Mouse (Mus musculus): ENCODE measurements around the gene Zdhhc22. TPM values are rescaled to one million over a fixed set of nuclear protein-coding genes. Genes with fewer than 3 reads are reported as not detected.

Gene Zdhhc22
- polyA plus RNA-seq, 1 experiment from 2014 or later = not detected

DNA sequence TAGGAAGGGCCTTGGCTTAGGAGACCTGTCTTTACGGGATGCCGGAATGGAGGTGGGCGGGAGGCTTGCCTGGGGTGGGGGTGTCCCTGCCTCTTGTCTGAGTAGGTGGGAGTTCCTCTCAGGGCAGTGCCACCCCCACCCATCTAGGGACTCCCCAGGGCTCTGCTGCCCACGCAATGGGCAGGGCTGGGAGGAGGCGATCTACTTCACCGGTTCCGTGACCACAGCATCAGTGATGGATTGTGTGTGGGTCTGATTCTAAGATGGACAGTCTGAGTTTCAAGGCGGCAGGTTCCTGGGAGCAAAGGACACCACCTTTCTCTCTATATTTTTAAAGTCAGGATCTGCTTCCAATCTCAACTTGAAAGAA, 36.6 kb upstream of the Zdhhc22 start:
- TF ChIP-seq CTCF (IDR thresholded peaks at IDR 0.05; ENCODE audit: low read depth) (no peak), EP300 (IDR thresholded peaks at IDR 0.05; ENCODE audit: low read depth) (no peak)
- Histone ChIP-seq H3K27me3 (ENCODE audit: insufficient read depth, low read length) (peaks cover 27% of the 10 kb centered on the region), H3K9me3 (ENCODE audit: low read length) (no peaks in the 10 kb centered on the region), H3K27ac (ENCODE audit: low read depth) (no peak overlapping the region), H3K4me3 (ENCODE audit: low read depth, low read length) (no peak overlapping the region), H3K4me2 (ENCODE audit: low read depth, low read length) (no peak overlapping the region), H3K36me3 (replicated peaks; ENCODE audit: insufficient read depth, low read length) (no peaks in the 10 kb centered on the region), H3K4me1 (ENCODE audit: insufficient read depth) (no peaks in the 10 kb centered on the region), H3K9ac (replicated peaks) (no peak overlapping the region)
- no peak for DNase-seq
- 19% methylated on average over 8 of the region's 8 CpGs for WGBS (ENCODE audit: insufficient replicate concordance)
- ATAC-seq = no peak

DNA sequence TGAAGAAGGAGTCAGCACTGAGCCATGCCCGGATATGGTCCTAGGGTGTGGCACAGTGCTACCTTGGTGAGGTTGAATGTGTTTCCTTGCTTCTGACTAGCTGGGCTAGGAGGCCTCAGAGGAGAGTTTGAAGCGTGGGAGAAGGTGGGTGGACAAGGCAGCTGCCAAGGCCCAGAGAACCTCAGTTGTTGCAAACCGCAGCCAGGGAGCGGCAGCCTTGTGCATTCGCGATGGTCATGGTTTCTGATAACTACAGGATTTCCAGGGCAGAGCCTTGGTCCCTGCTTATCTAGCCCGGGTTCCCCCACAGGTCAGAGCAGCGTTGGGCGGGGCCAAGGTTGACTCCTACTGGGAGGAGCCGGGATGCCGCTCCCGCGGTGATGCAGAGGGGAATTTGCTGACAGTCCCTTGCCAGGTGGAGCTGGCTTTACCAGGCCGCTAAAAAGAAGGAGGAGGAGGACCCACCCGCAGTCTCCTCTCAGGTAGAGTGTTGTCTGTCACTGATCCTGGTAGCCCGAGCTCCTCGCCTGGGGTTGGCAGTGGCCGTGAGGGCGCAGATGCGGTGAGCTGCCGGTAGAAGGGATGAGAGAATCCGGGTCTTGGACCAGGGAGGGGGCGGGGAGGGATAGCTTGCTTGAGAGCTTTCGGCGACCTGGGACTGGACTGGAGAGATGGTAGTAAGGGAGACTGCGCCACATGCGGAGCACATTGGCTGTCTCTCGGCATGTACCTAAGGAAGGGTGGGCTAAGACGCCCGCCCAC, 36.1 kb upstream of the Zdhhc22 start:
- no peaks in the 10 kb centered on the region for H3K36me3 ChIP-seq (replicated peaks; ENCODE audit: insufficient read depth, low read length)
- no peak overlapping the region for H3K4me3 ChIP-seq (ENCODE audit: low read depth, low read length)
- H3K9me3 ChIP-seq (ENCODE audit: low read length) = no peaks in the 10 kb centered on the region
- no peak overlapping the region for H3K4me2 ChIP-seq (ENCODE audit: low read depth, low read length)
- WGBS (ENCODE audit: insufficient replicate concordance) = 4% methylated on average over 30 of the region's 30 CpGs
- no peak overlapping the region for H3K27ac ChIP-seq (ENCODE audit: low read depth)
- H3K27me3 ChIP-seq (ENCODE audit: insufficient read depth, low read length) = peaks cover 27% of the 10 kb centered on the region
- no peaks in the 10 kb centered on the region for H3K4me1 ChIP-seq (ENCODE audit: insufficient read depth)
- DNase-seq = no peak
- no peak for TF ChIP-seq CTCF (IDR thresholded peaks at IDR 0.05; ENCODE audit: low read depth)
- no peak for ATAC-seq
- H3K9ac ChIP-seq (replicated peaks) = no peak overlapping the region

DNA sequence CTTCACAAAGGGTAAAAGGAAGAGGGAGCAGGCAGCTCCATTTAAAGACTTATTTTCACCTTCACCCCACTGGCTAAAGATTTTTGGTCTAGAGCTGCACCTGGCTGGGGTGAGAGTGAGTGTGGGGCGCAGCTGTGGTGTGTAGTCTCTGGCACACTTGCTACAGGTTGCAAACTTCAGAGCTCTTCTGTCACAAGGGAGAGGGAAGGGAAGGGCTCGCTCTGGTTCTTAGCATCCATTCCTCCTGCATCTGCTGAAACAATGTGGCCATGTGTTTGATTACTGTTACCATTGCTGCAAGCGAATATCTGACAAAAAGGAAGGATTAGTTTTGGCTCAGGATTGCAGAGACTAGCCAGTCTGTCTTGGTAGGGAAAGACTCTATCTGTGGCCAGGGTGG, 33.2 kb upstream of the Zdhhc22 start:
- DNase-seq (no peak), ATAC-seq (no peak)
- H3K4me1 ChIP-seq (ENCODE audit: insufficient read depth) = no peaks in the 10 kb centered on the region
- H3K4me3 ChIP-seq (ENCODE audit: low read depth, low read length) = no peak overlapping the region
- no peaks in the 10 kb centered on the region for H3K36me3 ChIP-seq (replicated peaks; ENCODE audit: insufficient read depth, low read length)
- H3K4me2 ChIP-seq (ENCODE audit: low read depth, low read length) = no peak overlapping the region
- peaks cover 25% of the 10 kb centered on the region for H3K27me3 ChIP-seq (ENCODE audit: insufficient read depth, low read length)
- H3K9me3 ChIP-seq (ENCODE audit: low read length) = no peaks in the 10 kb centered on the region
- TF ChIP-seq CTCF (IDR thresholded peaks at IDR 0.05; ENCODE audit: low read depth) (no peak), EP300 (IDR thresholded peaks at IDR 0.05; ENCODE audit: low read depth) (no peak)
- H3K9ac ChIP-seq (replicated peaks) = no peak overlapping the region
- 55% methylated on average over 3 of the region's 3 CpGs for WGBS (ENCODE audit: insufficient replicate concordance)
- H3K27ac ChIP-seq (ENCODE audit: low read depth) = no peak overlapping the region

GRCm38 (mm10) chr12:87022006-87022405, 31.8 kb upstream of the Zdhhc22 start:
- WGBS (ENCODE audit: insufficient replicate concordance) = 60% methylated on average over 2 of the region's 2 CpGs
- Histone ChIP-seq H3K27me3 (ENCODE audit: insufficient read depth, low read length) (peaks cover 15% of the 10 kb centered on the region), H3K9me3 (ENCODE audit: low read length) (no peaks in the 10 kb centered on the region), H3K27ac (ENCODE audit: low read depth) (no peak overlapping the region), H3K4me3 (ENCODE audit: low read depth, low read length) (no peak overlapping the region), H3K9ac (replicated peaks) (no peak overlapping the region), H3K4me2 (ENCODE audit: low read depth, low read length) (no peak overlapping the region), H3K36me3 (replicated peaks; ENCODE audit: insufficient read depth, low read length) (no peaks in the 10 kb centered on the region), H3K4me1 (ENCODE audit: insufficient read depth) (no peaks in the 10 kb centered on the region)
- TF ChIP-seq CTCF (IDR thresholded peaks at IDR 0.05; ENCODE audit: low read depth) (no peak), EP300 (IDR thresholded peaks at IDR 0.05; ENCODE audit: low read depth) (no peak)
- ATAC-seq (no peak), DNase-seq (no peak)

DNA sequence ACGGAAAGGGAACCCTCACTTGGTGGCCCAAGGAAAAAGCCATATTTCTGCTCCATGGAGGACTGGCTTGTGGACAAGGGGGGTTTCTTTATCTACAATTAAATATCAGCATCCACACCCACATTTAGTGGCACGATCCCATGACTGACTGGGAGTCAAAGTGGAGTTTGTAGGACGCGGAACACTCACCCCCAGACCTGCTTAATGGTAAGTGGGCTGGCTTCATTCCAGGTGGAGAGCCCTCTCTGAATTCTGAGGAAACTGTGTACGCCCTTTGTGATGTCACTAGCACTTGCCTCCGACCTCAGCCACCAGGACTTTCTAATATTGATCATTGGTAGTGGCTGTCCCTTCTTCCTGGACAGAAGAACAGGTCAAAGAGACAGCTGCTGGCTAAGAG, 30.8 kb upstream of the Zdhhc22 start, which contains the start of gene Tmem63c:
Gene Tmem63c (plus strand): TSS at position 301 of the 400 bp plus-strand sequence.
- ATAC-seq (no peak), DNase-seq (no peak)
- Histone ChIP-seq H3K9me3 (ENCODE audit: low read length) (no peaks in the 10 kb centered on the region), H3K27me3 (ENCODE audit: insufficient read depth, low read length) (peaks cover 5% of the 10 kb centered on the region), H3K4me1 (ENCODE audit: insufficient read depth) (no peaks in the 10 kb centered on the region), H3K36me3 (replicated peaks; ENCODE audit: insufficient read depth, low read length) (no peaks in the 10 kb centered on the region), H3K4me2 (ENCODE audit: low read depth, low read length) (no peak within 1 kb of the TSS), H3K4me3 (ENCODE audit: low read depth, low read length) (no peak within 1 kb of the TSS), H3K27ac (ENCODE audit: low read depth) (no peak within 1 kb of the TSS), H3K9ac (replicated peaks) (no peak within 1 kb of the TSS)
- 64% methylated on average over 6 of the region's 6 CpGs for WGBS (ENCODE audit: insufficient replicate concordance)
- TF ChIP-seq CTCF (IDR thresholded peaks at IDR 0.05; ENCODE audit: low read depth) = no peak
- TF ChIP-seq EP300 (IDR thresholded peaks at IDR 0.05; ENCODE audit: low read depth) = no peak

GRCm38 (mm10) chr12:87018756-87019155, 28.5 kb upstream of the Zdhhc22 start:
- ATAC-seq = no peak
- no peak overlapping the region for H3K9ac ChIP-seq (replicated peaks)
- no peak for DNase-seq

More at GRCm38 (mm10) chr12:87018756-87019155, 28.5 kb upstream of the Zdhhc22 start:
- H3K4me1 ChIP-seq (ENCODE audit: insufficient read depth) = no peaks in the 10 kb centered on the region
- no peaks in the 10 kb centered on the region for H3K27me3 ChIP-seq (ENCODE audit: insufficient read depth, low read length)
- no peaks in the 10 kb centered on the region for H3K36me3 ChIP-seq (replicated peaks; ENCODE audit: insufficient read depth, low read length)
- TF ChIP-seq CTCF (IDR thresholded peaks at IDR 0.05; ENCODE audit: low read depth) = no peak
- TF ChIP-seq EP300 (IDR thresholded peaks at IDR 0.05; ENCODE audit: low read depth) = no peak
- WGBS (ENCODE audit: insufficient replicate concordance) = 79% methylated on average over 2 of the region's 2 CpGs
- H3K9me3 ChIP-seq (ENCODE audit: low read length) = no peaks in the 10 kb centered on the region
- H3K4me3 ChIP-seq (ENCODE audit: low read depth, low read length) = no peak overlapping the region
- no peak overlapping the region for H3K27ac ChIP-seq (ENCODE audit: low read depth)
- H3K4me2 ChIP-seq (ENCODE audit: low read depth, low read length) = no peak overlapping the region
